Mouse (Mus musculus): Measurements from ENCODE around the gene Slc8a1.

The Slc8a1 gene

DNA sequence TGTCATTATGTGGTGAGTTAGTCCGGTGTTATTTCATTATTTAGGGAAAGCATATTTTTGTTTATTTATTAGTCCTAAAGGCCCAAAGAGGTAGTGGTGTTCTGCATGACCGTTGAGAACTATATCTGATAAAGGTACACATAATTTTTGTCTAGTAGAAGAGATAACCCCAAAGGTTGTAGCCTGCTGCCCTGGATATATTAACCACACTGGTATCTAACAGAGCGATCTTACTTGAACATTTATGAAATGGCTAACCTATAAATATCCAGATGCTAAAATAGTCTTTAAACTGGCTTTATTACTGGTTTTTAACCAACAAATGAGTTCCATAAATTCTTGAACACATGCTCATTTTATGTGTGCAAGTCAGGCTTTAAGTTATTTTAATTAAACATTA is 161.3 kb downstream of the Slc8a1 start:
- no peak for DNase-seq (ENCODE audit: low read depth, low spot score)

DNA sequence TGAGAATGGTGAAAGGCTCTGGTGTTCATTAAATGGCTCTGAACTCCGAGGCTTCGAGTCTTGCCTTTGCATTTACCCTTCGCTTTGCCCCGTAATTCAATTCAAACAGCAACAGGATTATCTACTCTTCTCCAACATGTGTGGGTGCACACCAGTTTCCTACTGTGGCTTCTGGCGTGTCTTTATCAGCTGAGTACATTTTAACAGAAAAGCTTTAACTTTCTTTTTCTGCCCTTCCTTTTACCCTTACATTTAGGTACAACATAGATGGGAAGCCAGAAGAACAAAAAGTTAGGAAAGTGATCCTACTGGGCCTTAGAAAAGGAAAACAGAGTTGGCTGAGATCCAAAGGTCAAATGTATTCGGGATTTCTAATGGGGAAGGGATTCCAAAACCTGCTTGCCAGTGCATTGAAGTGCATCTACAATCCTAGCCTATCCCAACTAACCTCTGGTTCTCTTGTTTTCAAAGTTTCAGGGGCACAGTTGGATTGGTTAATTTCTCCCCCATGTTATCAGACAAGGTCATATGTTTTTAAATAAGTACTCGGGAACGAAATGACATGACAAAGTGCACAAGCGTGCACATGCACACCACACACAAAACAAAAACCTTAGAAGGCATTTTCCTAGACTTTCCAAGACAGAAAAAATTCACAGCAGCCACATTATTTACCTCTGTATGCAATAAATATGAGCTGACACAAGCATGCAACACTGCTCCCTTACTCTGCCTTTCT is 172.4 kb downstream of the Slc8a1 start:
- no peak for DNase-seq (ENCODE audit: low read depth, low spot score)

DNA sequence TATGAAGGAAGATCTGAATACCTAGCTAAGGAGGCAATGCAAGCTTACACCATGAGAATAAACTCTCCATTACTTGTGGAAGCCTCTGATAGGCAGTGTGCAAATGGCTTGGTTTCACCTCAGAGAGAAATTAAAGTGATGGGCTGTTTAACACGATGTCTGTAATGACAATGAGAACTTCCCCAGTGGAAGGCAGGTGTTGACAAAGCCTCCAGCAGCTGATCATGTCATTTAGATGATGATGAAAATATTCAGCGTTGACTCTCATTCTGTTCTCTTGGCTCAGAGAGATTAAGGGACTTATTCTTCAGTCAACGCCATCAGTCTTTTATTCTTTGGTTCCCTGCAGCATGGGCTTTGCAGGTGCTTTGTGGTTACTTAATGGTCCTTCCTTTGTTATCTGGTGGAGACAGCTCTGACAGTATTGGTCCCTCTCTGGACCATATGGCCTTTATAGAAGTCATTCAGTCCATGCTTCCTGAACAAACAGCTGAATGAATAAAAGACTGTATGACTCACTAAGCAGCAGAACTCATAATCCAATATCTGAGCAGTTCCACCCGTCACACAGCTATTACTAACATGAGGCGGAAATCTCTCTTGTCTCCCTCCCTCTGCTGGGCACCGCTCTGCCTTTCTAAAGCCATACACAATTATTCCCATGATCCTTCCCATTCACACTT is 184.0 kb downstream of the Slc8a1 start:
- DNase-seq (ENCODE audit: low read depth, low spot score): no peak

DNA sequence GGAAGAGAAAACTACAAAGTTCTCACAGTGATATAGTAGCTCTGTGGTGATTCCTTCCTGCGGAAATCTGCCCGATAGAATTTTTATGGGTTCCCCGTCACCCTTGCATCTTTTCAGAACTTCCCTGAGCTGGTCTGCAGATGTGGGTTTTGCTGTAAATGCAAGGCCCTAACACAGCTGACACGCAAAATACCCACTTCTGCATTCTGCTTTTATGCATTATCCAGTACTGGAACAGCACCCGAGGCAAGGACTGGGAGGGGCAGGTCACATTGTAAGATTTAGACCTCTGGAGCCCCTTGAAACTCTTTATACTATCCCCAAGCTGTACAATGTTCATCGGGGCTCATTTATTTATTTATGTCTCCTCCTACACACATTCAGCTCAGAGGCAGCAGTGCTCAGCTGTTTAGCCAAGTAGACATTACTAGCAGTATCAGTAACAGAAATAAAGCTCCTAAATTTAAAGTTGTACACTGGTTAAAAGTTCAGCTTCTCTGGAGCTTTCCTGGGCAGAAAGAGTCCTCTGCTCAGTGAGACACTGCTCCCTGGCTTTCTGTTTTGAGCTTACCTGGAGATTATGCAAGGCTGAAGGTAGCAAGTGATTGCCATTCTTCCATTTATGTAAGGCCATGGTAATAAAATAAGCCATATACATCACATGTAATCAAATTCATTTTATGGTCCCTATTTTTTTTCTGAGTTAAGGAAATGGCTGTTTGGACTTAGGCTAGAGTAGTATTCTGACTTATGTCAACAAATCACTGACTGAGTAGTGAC is 186.1 kb downstream of the Slc8a1 start:
- DNase-seq (ENCODE audit: low read depth, low spot score): no peak

DNA sequence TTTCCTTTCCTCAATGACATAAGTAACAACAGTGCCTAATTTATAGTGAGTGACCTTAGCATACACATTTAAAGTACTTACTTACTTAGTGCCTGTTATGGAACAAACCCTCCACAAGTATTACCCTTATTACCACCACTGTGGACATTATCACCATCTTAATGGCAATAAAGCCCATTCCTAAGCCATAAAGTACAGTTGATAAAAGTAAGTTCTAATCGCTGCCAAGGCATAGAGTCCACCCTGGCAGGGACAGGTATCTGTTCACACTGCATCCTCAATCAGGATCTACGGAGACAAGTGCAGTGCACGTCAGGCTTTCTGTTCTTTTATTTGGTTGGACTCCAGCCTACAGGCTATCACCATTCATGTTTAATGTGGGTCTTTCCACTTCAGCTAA is 187.3 kb downstream of the Slc8a1 start:
- no peak for DNase-seq (ENCODE audit: low read depth, low spot score)

DNA sequence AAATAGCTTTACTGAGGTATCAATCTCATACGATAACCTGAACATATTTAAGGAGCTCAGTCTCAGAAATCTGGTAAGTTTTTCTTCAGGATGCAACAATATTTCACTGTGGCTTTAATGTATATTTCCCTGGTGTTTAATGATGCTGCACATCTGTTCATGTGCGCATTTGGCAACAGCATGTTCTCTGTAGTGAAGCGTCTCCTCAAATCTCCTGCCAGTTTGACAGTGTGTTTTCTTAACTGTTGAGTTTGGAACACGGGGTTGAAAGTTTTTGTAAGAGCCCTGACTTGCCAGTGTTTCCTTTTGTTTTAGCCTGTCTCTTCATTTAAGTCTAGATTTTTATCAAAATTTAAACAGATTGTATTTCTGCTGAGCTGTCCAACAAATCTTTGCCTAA is 190.2 kb downstream of the Slc8a1 start:
- DNase-seq (ENCODE audit: low read depth, low spot score): no peak

DNA sequence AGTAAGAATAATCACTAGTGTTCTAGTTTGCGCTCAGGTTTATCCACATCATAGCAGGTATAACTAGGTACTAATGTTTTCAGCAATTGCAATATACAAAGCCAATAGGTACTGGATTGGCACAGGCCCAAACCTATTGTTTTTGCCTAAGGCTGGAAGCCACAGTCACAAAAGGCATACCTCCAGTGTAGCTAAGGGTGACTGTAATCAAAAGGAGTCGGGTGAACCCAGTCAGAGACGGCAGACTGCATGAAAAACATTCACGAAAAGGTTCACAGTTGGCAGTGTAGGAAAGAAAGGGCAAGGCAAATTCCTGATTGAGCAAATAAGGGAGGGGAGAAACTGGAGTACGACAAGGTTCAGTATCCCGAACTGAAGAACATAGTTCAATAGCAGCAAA is 191.7 kb downstream of the Slc8a1 start:
- no peak for DNase-seq (ENCODE audit: low read depth, low spot score)

DNA sequence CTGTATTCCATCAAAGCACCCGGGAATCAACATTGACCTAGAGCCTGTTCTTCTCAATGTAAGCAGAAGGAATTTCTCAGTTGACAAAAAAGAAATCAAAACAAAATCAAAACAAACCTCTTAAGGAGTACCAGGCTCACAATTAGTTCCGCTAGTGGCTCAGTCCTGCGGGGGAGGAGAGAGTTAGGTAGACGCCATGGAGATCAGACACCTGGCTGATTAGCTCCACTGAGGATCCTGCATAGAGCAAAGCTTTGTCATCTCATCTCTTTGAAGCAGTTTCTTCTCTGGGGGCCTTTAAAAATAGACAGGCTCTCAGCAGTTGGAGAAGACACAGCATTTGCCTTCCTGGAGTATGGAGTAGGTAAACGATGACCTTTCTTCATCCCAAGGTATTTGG is 192.2 kb downstream of the Slc8a1 start:
- DNase-seq (ENCODE audit: low read depth, low spot score): no peak

DNA sequence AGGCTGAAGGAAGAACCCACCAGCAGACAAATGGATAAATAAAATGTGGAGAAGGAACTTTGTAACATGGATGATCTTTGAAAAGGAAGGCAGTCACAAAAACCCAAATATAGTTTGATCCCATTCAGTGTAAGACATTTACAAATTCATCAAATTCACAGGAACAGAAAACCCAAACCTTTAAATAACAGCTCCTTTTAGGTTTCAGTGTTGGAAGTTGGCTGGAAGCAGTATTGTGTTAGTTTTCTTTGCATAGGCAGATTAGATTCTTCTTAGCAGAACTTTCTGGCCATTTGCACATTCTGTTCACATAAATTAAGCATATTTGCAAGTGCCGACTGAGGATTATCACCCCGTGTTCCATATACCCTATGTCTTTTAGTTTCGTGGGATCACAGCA is 193.3 kb downstream of the Slc8a1 start:
- DNase-seq (ENCODE audit: low read depth, low spot score): no peak

DNA sequence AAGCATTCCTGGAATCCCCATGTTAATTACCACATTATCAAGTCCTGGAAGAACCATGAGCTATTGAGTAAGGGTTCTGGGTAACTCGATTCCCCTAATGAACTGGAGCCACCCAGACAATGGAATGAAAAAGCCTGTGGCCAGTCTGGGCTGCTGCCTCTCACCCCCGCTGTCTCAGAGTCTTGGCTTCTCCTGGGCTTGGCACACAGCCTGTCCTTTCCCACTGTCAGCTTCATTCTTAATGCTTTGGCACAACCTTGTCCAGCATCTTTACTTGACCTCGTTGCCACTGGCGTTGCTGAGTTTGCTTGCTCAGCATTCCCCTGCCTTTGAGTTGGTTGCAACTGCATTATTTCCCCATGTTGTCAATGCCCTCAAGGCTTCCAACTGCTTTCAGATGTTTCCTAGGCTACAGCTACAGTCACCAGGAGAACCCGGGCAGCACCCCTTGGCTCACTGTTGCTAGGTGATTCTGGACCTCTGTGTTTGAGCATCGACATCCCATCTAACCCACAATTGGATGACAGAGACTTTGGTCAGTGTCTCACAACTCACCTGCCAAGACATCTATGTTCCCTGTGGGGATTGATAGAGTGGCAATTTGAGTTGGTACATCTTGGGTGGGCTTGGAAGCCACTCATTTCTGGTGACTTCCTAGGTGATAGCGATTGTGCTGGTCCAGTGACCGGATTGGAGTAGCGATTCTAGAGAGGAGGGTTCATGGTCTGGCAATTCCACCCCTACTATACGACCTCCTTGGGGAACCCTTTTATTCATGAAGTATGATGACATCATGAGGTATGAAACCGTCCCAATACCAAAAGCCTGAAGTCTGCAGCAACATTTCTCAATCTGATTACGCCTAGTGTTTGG is 195.6 kb downstream of the Slc8a1 start:
- no peak for DNase-seq (ENCODE audit: low read depth, low spot score)

DNA sequence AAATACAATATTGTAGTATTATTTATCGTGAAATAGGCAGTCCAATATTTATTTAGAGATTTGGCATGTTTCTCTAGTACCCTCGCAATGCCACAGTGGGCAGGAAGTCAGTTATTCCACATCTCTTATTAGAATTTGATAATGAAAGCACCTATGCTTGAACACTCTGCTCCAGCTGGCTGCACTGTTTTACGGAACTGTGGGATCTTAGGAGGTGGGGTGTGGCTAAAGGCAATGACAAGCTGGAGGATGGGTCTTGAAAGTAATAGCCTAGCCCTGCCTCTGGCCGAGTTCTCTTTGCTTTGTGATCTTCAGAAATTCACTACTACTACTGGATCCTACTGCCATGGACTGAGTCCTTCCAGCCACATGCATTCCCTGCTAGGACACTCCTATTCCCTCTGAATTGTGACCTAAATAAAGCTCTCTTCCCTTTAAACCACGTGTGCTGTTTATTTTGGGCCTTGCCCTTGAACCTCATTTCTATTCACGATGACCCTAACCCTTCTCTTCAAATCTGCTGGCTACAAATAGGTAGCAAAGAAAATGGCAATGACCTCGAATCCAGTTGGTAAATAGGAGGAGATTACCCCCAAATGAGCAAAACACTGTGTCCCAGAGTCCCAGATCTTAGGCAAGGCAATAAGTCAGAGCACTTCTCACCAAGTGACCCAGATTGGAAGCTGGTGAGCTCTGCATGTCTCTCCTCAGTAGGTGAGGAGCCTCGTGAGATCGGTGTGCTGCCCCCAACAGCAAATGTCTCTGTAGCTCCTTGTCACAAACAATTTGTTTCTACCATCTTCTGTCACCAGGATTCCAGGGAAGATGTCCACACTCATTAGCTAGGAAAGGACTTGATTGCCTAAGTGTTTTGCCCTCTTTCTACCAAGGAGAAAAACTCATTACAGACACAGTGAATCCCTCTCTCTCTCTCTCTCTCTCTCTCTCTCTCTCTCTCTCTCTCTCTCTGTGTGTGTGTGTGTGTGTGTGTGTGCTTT is 199.7 kb downstream of the Slc8a1 start:
- no peak for DNase-seq (ENCODE audit: low read depth, low spot score)

DNA sequence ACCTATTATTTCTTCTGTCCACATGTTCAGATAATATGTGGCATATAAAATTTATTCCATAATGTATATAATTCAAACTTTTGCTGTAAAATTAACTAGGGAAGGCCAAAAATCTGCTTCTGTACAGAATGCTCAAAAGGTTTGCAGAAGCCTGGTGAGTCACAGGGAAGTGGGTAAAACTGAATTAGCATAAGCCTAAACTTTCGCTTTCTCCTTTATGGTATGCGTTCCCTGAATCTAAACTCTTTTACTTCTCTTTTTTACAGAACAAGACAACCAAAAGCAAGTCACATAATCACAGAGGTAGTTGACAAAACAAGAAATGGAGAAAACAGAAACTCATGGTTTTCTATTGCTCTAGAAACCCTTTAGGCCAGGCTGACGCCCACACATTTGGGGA is 202.1 kb downstream of the Slc8a1 start:
- no peak for DNase-seq (ENCODE audit: low read depth, low spot score)

DNA sequence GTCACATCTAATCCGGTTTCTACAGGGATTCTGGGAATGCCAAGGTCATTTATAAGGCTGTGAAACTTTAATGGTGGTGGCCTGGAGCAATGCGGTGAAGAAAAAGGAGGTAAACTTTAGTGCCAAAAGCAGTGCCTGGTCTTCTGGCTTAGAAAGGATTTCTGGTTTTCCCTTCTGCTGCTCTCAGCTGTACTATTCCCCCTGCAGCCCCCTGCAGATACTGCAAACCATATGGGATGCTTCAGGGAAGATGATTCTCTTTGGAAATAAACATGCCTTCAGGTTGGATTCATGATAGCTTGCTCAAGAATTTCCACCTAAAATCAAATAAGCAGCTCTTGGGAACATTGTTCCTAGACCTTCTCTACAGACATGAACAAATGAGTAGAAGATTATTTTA is 208.3 kb downstream of the Slc8a1 start:
- no peak for DNase-seq (ENCODE audit: low read depth, low spot score)

DNA sequence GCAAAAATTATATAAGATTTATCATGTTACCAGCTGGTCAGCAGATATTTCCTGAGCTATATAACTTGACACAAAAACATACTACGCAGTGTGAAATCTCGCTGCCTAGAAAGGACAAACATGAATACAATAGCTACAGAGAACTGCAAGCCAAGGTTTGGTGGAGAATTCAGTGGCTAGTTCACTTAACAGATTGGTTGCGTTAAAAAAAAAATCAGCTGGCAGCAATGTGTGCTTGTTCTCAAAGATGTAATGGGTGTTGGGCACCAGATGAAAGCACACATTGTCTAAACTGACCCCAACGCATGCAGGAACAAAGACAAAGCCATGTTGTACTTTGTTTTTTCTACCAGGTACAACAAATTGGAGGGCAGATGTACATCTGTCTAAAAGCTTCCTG is 209.2 kb downstream of the Slc8a1 start:
- DNase-seq (ENCODE audit: low read depth, low spot score): no peak

DNA sequence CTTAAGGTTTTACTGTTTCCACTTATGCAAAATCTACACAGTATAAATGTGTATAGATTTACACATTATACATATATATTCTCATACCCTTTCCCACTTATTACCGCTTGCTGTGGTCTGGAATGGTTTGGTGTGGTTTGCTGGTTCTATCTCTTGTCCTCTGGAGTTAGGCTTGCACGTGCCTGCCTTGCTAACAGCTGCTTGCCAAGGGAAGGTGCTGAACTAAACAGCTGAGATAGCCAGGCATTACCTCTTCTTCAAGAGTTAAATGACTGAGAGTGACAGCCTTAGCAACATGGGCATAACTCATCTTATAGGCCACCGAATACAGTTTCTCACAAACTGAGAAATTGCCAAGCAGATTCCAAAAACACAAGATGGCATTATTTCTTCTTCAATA is 211.7 kb downstream of the Slc8a1 start:
- DNase-seq (ENCODE audit: low read depth, low spot score): no peak

DNA sequence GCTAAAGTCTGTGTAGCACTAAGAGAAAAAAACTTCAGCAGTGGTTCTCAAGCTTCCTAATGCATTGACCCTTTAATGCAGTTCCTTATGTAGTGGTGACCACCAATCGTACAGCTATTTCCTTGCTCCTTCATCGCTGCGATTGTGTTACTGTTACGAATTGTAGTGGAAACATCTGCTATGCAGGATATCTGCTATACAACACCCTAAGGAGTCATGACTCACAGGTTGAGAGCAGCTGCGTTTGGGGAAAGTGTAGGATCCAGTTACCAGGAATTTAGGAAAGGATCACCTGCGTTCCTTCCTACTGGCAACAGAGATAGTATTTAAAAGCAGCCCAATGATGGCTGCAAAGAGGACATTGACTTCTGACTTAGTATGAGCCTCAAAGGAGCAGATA is 213.4 kb downstream of the Slc8a1 start:
- DNase-seq (ENCODE audit: low read depth, low spot score): no peak

DNA sequence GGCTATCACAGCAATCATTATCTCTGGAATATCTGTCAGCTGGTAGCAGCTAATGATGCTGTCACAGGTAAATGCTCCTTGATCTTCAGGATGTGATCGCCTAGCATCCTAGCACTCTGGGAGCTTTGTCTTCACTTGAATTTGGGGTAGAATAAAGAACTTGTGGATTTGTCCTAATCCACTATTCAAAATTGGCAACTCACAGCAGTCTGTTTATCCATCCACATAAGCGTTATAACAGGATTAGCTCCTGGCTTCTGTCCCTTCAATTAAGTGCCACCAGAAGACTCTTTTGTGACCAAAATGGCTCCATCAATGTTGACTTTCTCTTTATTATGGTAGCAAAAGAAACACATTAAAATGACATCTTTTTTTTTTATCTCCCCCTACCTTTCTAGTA is 214.2 kb downstream of the Slc8a1 start:
- DNase-seq (ENCODE audit: low read depth, low spot score): no peak

DNA sequence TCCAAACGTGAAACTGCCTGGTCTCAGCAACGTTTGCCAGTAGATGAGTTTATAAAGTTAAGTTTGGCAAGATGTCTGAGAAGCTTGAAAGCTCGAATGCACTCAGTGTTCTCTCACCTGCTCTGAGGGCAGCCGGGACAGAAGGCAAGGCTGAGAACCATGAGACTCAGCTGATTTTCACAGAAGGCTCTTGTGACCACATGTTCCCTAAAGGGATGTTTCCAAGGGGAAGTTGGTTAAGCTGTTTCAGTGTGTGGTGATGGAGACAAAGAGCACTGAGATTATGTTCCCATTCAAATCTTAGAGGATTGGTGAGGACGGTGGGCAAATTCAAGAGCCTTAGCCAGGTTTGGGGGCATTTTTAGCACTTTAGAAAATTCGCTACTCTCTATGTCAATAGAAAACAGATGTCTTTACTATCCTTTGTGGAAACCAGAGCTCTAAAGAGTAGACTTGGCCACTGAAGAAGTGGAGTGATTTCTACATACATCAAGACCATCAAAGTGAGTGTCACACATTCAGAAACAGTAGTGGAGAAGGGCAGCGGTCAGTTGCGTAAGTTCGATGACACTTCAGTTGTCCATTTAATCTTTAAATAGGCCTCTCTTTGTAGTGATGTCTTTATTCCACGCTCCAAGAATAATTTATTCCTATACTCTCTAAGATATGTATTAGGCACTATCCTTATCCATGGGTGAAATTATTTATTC is 219.7 kb downstream of the Slc8a1 start:
- DNase-seq (ENCODE audit: low read depth, low spot score): no peak

DNA sequence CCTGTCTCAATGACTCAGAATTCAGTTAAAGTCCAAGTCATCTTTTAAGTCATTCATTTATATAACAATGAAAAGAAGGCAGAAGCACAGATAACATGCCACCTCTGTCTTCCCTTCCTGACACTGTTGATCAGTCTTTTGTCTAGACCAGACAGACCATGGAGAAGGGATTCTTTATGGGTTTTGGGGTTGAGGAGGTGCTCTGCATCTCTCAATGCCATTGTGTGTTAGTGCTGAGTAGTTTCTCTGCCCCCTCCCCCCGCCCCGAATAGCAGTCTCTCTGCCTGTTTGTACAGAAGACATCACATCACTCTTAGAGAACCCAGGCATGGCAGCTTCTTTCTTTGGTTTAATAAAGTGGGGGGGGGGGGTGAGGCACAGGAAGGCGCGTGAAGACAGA is 222.0 kb downstream of the Slc8a1 start:
- no peak for DNase-seq (ENCODE audit: low read depth, low spot score)

DNA sequence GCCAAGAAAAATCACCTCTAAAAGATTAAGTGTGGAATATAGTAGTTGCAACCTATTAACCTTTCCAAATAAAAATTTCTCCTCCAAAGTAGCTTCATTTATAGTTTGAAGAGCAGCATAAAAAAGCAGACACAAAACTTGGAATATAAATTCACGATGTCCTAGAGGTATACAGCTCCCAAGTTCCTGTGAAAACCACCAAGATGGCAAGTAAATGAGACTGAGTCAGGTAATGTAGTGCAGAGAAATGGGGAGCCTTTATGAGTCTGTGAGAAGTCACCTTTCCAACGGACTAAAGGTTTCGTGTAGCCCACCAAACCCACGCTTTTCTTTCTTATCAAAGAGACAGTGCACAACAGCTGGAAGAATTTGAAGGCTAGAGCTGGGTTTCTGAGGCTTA is 224.2 kb downstream of the Slc8a1 start:
- no peak for DNase-seq (ENCODE audit: low read depth, low spot score)
